Mouse (Mus musculus): ENCODE results near the gene Msantd2. TPM values are rescaled to one million over a fixed set of nuclear protein-coding genes. Genes with fewer than 3 reads are reported as not detected.

Msantd2 gene
- polyA plus RNA-seq, 1 experiment from 2014 or later, result 3.6 TPM

DNA sequence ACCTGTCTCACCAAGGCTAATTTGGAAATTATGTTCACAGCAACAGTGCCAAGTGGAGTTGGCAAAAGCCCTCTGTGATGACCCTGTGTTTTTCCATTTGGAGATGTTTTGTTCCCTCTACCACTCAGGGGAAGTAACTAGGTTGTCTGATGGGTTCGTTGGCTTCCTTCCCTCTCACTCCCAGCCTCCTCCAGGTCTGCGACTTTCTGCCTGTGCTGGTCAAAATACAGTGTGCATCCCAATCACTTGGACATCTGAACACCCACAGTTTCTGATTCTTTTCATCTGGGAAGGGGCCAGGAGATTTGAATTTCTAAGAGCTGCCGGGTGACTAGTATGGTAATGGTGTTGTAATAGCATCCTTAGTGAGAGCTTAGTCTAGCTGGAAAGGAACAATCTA, 27.5 kb upstream of the Msantd2 start:
- H3K4me2 ChIP-seq, result no peak overlapping the region
- no peaks in the 10 kb centered on the region for H3K36me3 ChIP-seq (replicated peaks)
- H3K9me3 ChIP-seq (replicated peaks), result no peaks in the 10 kb centered on the region
- peaks cover 8% of the 10 kb centered on the region for H3K4me1 ChIP-seq (replicated peaks)
- H3K27me3 ChIP-seq, result peaks cover 80% of the 10 kb centered on the region
- no peak overlapping the region for H3K27ac ChIP-seq (replicated peaks)
- H3K9ac ChIP-seq, result no peak overlapping the region
- ATAC-seq (ENCODE audit: insufficient read depth), result no peak
- no peak overlapping the region for H3K4me3 ChIP-seq (replicated peaks)
- 7% methylated on average over 3 of the region's 3 CpGs for WGBS (ENCODE audit: insufficient replicate concordance)

DNA sequence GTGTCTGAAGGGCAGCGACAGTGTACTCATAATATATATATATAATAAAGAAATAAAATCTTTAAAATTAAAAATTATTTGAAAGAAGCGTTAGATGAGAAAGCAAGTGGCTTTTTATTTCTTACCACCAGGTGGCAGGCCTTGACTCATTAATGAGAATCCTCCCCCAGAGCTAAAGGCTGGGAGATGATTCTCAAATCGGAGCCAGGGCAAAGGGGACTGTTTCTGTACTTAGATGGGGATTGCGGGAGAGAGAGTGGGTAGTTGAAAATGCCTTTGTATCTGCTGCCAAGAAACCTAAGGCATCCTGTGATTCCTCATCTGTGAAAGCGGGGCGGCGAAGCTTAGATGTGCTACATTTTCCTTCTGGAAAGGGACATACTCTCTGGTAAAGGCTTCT, 26.4 kb upstream of the Msantd2 start:
- WGBS (ENCODE audit: insufficient replicate concordance), result 21% methylated on average over 7 of the region's 7 CpGs
- H3K4me2 ChIP-seq, result no peak overlapping the region
- H3K27me3 ChIP-seq, result peaks cover 68% of the 10 kb centered on the region
- no peaks in the 10 kb centered on the region for H3K36me3 ChIP-seq (replicated peaks)
- H3K27ac ChIP-seq (replicated peaks), result no peak overlapping the region
- no peak for ATAC-seq (ENCODE audit: insufficient read depth)
- peaks cover 8% of the 10 kb centered on the region for H3K4me1 ChIP-seq (replicated peaks)
- H3K4me3 ChIP-seq (replicated peaks), result no peak overlapping the region
- H3K9ac ChIP-seq, result no peak overlapping the region
- H3K9me3 ChIP-seq (replicated peaks), result no peaks in the 10 kb centered on the region

DNA sequence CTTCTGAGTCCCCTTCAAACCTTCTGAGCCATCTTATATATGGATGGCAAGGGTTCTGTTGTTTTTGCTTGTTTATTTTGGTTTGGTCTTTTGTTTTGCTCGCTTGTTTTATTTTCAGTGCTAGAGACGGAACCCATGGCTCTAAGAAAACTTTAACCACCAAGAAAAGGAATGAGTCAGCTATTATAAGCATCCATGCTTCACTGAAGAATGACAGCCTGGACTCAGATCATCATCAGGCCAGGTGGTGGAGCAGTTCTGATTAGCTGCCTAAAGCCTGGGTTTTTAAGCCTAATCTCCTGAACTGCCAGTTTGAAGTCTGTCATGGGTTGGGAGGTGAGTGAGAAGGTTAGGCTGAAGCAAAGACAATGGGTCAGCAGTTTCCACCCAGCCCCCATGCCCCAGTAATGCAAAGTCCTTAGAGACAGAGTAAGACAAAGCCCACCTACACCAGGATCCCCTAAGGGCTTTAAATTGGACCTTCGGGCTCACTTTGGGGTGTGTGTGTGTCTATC, 15.5 kb upstream of the Msantd2 start:
- Histone ChIP-seq H3K9me3 (replicated peaks) (no peaks in the 10 kb centered on the region), H3K27ac (replicated peaks) (no peak overlapping the region), H3K4me3 (replicated peaks) (no peak overlapping the region), H3K4me2 (no peak overlapping the region), H3K4me1 (replicated peaks) (no peaks in the 10 kb centered on the region), H3K36me3 (replicated peaks) (no peaks in the 10 kb centered on the region), H3K9ac (no peak overlapping the region), H3K27me3 (no peaks in the 10 kb centered on the region)
- 49% methylated on average over 3 of the region's 3 CpGs for WGBS (ENCODE audit: insufficient replicate concordance)
- ATAC-seq (ENCODE audit: insufficient read depth), result no peak

DNA sequence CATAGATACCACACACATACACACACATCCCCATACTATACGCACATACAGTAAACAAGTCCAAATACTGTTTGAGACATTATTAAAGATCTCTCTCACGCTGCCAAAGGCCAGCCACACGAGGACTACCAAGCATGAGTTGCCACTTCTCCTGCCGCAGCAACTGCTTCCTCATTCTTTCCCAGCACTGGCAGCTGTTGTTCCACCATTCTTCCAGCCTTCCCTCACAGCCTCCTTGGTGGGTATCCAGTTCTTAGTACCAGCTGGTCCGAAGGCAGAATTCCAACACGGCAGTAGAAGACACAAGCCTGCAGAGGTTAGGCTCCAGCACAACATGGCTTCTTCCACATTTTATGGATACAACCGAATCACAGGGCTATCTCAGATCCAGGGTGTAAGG, 14.2 kb upstream of the Msantd2 start:
- no peaks in the 10 kb centered on the region for H3K4me1 ChIP-seq (replicated peaks)
- no peak overlapping the region for H3K9ac ChIP-seq
- no peak for ATAC-seq (ENCODE audit: insufficient read depth)
- WGBS (ENCODE audit: insufficient replicate concordance), result 60% methylated on average over 7 of the region's 7 CpGs
- H3K27ac ChIP-seq (replicated peaks), result no peak overlapping the region
- no peak overlapping the region for H3K4me2 ChIP-seq
- H3K9me3 ChIP-seq (replicated peaks), result no peaks in the 10 kb centered on the region
- H3K4me3 ChIP-seq (replicated peaks), result no peak overlapping the region
- H3K36me3 ChIP-seq (replicated peaks), result no peaks in the 10 kb centered on the region
- no peaks in the 10 kb centered on the region for H3K27me3 ChIP-seq

DNA sequence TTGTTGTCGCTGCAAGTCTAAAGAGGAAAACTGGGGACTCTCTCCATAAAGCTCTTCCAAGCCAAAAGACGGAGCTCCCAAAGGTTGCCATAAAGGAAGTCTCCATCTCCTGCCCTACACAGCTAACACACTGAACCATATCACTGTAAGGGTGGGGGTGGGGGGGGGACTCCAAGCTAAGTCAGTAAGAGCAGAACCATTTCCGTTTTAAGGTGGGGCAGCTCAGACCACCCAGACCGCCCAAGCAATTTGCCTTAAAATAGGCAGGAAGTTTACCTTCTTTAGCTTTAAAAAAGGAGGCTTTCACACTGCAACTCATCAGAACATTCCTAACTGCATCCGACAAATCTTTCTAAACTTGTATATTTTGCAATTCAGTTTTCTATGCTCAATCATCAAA, 4.0 kb upstream of the Msantd2 start:
- Histone ChIP-seq H3K9me3 (replicated peaks) (no peaks in the 10 kb centered on the region), H3K4me1 (replicated peaks) (peaks cover 21% of the 10 kb centered on the region), H3K27ac (replicated peaks) (no peak overlapping the region), H3K4me2 (no peak overlapping the region), H3K9ac (no peak overlapping the region), H3K4me3 (replicated peaks) (no peak overlapping the region), H3K27me3 (no peaks in the 10 kb centered on the region), H3K36me3 (replicated peaks) (no peaks in the 10 kb centered on the region)
- no peak for ATAC-seq (ENCODE audit: insufficient read depth)
- WGBS (ENCODE audit: insufficient replicate concordance), result 58% methylated on average over 5 of the region's 5 CpGs

DNA sequence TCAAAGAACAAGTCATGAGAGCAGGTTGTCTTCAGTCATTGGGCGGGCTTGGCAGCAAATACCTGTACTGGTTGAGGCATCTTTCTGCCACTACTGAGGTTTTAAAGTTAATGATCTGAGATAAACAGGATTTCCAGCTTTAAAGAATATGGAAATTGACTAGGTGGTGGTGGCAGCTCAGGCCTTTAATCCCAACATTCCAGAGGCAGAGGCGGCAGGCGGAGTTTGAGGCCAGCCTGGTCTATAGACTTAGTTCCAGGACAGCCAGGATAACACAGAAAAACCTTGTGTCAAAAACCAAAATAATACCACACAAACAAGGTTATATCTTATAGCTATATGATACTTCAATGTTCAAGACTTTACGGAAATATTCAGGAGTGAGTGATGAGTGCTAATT, 1.1 kb upstream of the Msantd2 start:
- ATAC-seq (ENCODE audit: insufficient read depth), result no peak
- no peaks in the 10 kb centered on the region for H3K27me3 ChIP-seq
- no peaks in the 10 kb centered on the region for H3K36me3 ChIP-seq (replicated peaks)
- H3K9me3 ChIP-seq (replicated peaks), result no peaks in the 10 kb centered on the region
- H3K27ac ChIP-seq (replicated peaks), result peak overlapping the region; percentile 94
- H3K4me3 ChIP-seq (replicated peaks), result peak overlapping the region; percentile 93
- H3K9ac ChIP-seq, result no peak overlapping the region
- peaks cover 29% of the 10 kb centered on the region for H3K4me1 ChIP-seq (replicated peaks)
- WGBS (ENCODE audit: insufficient replicate concordance), result 62% methylated on average over 4 of the region's 4 CpGs
- H3K4me2 ChIP-seq, result peak overlapping the region; percentile 97

DNA sequence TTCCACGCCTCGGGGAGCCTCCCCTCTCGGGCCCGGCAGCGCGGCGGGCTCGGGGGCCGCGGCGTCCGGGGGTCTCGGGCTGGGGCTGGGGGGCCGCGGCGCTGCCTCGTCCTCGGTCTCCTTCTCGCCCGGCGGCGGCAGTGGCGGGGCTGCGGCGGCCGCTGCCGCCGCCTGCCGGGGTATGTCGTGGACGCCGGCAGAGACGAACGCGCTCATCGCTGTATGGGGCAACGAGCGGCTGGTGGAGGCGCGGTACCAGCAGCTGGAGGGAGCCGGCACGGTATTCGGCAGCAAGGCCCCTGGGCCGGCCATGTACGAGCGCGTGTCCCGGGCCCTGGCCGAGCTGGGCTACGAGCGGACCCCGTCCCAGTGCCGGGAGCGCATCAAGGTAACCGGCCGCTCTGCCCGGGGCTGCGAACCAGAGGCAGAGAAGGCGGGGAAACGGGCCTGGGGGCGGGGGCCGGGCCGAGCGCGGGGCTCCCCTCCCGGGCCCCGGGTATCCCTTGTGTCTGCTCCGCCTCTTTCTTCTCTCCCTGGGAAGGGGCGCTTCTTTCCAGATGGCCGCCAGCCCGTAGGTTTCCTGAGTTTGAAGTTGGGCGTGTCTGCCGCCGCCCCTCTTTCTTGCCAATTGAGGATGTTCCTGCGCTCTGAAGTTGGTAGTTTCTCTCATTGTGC, 464 bp downstream of the Msantd2 start:
- no peaks in the 10 kb centered on the region for H3K36me3 ChIP-seq (replicated peaks)
- peak overlapping the region; percentile 94 for H3K27ac ChIP-seq (replicated peaks)
- H3K4me3 ChIP-seq (replicated peaks), result peak overlapping the region; percentile 93
- no peaks in the 10 kb centered on the region for H3K9me3 ChIP-seq (replicated peaks)
- no peaks in the 10 kb centered on the region for H3K27me3 ChIP-seq
- under 1% methylated on average over 73 of the region's 75 CpGs for WGBS (ENCODE audit: insufficient replicate concordance)
- H3K9ac ChIP-seq, result peak overlapping the region; percentile 82
- H3K4me2 ChIP-seq, result peak overlapping the region; percentile 97
- H3K4me1 ChIP-seq (replicated peaks), result peaks cover 29% of the 10 kb centered on the region
- ATAC-seq (ENCODE audit: insufficient read depth), result peak; percentile 55

DNA sequence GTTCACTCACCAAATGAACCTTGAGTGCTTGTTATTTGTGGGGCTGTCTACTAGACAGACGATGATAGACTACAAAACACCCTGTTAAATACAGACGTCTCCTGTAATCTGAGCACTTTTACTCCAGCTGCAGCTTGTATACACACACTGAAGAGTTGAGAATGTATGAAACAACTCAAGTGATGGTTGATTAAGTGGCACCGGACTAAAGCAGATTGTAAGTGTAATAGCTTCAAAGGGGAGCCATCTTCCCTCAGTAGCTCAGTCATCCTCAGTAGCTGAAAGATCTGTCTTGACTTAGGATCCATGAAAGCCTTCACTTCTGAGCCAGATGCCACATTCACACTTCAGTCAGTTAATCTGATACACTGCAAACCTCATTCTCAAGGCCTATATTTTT, 6.6 kb downstream of the Msantd2 start:
- H3K9ac ChIP-seq, result no peak overlapping the region
- no peak overlapping the region for H3K27ac ChIP-seq (replicated peaks)
- H3K36me3 ChIP-seq (replicated peaks), result no peaks in the 10 kb centered on the region
- no peaks in the 10 kb centered on the region for H3K9me3 ChIP-seq (replicated peaks)
- no peak for ATAC-seq (ENCODE audit: insufficient read depth)
- H3K4me2 ChIP-seq, result no peak overlapping the region
- no peak overlapping the region for H3K4me3 ChIP-seq (replicated peaks)
- no peaks in the 10 kb centered on the region for H3K27me3 ChIP-seq
- H3K4me1 ChIP-seq (replicated peaks), result peaks cover 1% of the 10 kb centered on the region; the same call in 1 of the 2 replicates
- 66% methylated on average over 3 of the region's 3 CpGs for WGBS (ENCODE audit: insufficient replicate concordance)

DNA sequence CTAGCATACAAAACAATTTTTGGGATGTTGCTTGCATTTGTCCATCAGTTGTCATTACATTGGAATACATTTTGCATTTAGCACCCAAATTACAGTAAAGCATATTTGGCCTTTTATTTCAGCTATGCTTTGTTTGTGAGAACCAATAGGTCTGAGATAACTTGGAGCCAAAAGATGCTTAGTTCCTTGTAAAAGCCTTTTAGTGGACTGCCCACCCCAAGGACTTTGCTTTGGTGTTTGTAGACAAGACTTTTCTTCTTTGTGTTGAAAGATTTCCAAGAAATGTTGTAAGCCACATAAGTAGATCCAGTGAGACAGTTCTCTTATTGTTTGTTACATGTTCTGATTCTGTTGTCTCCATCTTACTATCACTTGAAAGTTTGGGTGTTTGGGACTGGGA, 7.2 kb downstream of the Msantd2 start:
- no peaks in the 10 kb centered on the region for H3K36me3 ChIP-seq (replicated peaks)
- no peak for ATAC-seq (ENCODE audit: insufficient read depth)
- H3K4me2 ChIP-seq, result no peak overlapping the region
- no peaks in the 10 kb centered on the region for H3K9me3 ChIP-seq (replicated peaks)
- H3K4me3 ChIP-seq (replicated peaks), result no peak overlapping the region
- no peaks in the 10 kb centered on the region for H3K4me1 ChIP-seq (replicated peaks)
- H3K27ac ChIP-seq (replicated peaks), result no peak overlapping the region
- no peaks in the 10 kb centered on the region for H3K27me3 ChIP-seq
- no peak overlapping the region for H3K9ac ChIP-seq

DNA sequence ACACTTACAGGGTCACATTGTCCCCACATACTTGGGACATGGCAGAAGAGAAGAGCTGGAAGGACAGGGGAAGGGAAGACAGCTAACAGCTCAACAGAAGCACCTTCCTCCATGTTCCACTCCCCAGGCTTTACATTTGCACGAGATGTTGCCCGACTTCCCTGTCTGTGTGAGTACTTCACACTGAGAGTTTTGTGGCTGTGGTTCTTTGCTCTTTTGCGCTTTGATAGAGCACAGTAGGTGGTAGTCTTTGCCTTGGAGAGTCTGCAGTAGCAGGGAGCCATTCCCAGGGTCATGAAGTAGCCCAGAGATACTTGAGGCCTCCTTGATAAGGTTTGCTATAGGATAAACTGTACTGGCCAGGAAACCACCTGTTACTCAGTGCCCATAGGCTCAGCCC, 11.1 kb downstream of the Msantd2 start:
- no peaks in the 10 kb centered on the region for H3K36me3 ChIP-seq (replicated peaks)
- ATAC-seq (ENCODE audit: insufficient read depth), result no peak
- WGBS (ENCODE audit: insufficient replicate concordance), result 54% methylated on average over 3 of the region's 3 CpGs

DNA sequence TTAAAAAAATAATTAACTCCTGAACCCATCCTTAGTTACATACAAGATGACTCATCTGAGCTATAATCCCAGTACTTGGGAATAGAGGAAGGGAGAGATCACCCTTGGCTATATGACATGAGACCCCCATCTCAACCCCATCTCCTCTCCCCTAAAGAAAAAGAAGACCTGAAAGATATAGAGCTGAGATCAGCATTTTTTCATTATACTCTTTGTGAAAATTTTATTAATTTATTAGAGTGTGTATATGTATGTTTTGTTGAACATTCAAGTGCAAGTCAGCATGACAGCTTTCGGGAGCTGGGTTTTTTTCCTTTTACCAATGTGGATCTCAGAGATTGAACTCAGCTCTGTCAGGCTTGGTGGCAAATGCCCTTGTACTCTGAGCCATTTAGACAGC, 12.1 kb downstream of the Msantd2 start:
- WGBS (ENCODE audit: insufficient replicate concordance), result 84% methylated on average over 1 of the region's 1 CpGs
- Histone ChIP-seq H3K4me1 (replicated peaks) (no peaks in the 10 kb centered on the region), H3K9me3 (replicated peaks) (no peaks in the 10 kb centered on the region), H3K27me3 (no peaks in the 10 kb centered on the region), H3K4me3 (replicated peaks) (no peak overlapping the region), H3K27ac (replicated peaks) (no peak overlapping the region), H3K4me2 (no peak overlapping the region), H3K9ac (no peak overlapping the region), H3K36me3 (replicated peaks) (no peaks in the 10 kb centered on the region)
- ATAC-seq (ENCODE audit: insufficient read depth), result no peak

More for the DNA sequence above, 11.1 kb downstream of the Msantd2 start:
- no peaks in the 10 kb centered on the region for H3K27me3 ChIP-seq
- no peak overlapping the region for H3K4me2 ChIP-seq
- H3K4me3 ChIP-seq (replicated peaks), result no peak overlapping the region
- no peaks in the 10 kb centered on the region for H3K4me1 ChIP-seq (replicated peaks)
- H3K27ac ChIP-seq (replicated peaks), result no peak overlapping the region
- no peaks in the 10 kb centered on the region for H3K9me3 ChIP-seq (replicated peaks)
- H3K9ac ChIP-seq, result no peak overlapping the region

DNA sequence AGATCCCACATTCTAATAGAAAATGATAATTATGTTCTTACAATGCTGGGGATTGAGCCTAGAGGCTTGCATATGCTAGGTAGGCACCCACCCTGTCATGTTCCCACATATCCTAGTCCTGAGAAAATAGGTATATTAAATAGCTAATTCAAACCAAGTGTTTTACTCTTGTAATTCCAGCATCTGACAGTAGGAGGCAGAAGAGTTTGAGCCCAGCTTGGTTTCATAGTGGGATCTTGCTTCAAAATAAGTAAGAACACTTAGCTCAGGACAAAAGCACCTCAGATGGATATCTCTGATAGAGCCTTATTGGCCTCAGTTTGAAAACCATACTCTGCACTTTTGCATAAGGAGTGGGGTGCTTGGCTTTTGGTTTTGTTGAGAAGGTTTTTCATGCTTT, 15.2 kb downstream of the Msantd2 start:
- Histone ChIP-seq H3K9ac (no peak overlapping the region), H3K4me3 (replicated peaks) (no peak overlapping the region), H3K36me3 (replicated peaks) (no peaks in the 10 kb centered on the region), H3K27me3 (no peaks in the 10 kb centered on the region), H3K9me3 (replicated peaks) (no peaks in the 10 kb centered on the region), H3K4me1 (replicated peaks) (no peaks in the 10 kb centered on the region), H3K4me2 (no peak overlapping the region), H3K27ac (replicated peaks) (no peak overlapping the region)
- ATAC-seq (ENCODE audit: insufficient read depth), result no peak
